Mouse (Mus musculus) liver, embryonic 11.5 days (tissue): ENCODE data around the gene Slc6a16. TPM values are rescaled to one million over a fixed set of nuclear protein-coding genes. Genes with fewer than 3 reads are reported as not detected.

Experiments
- polyA plus RNA-seq: library from polyadenylated mRNA; unstranded; fragments of >200 nt; fragmentation: Nextera tagmentation; extraction: Ambion mirVana; gene quantifications from 2 replicates; pipeline ENCODE4 v1.2.1, GENCODE M21; 2014

Gene Slc6a16
- polyA plus RNA-seq, 1 experiment from 2014 or later = 0.19 TPM

Other genes starting within 250 kb of the Slc6a16 start
- gene Irf3, start 243.4 kb upstream of the Slc6a16 start, polyA plus RNA-seq = 76.2 and 88.4 TPM in 2 replicates
- 39.6 and 41.1 TPM in 2 replicates for gene Bcl2l12, start 242.4 kb upstream of the Slc6a16 start, polyA plus RNA-seq
- 37.5 and 40.1 TPM in 2 replicates for gene Scaf1, start 224.7 kb upstream of the Slc6a16 start, polyA plus RNA-seq
- gene Rras, start 223.1 kb upstream of the Slc6a16 start, polyA plus RNA-seq = 19.3 and 21.6 TPM in 2 replicates
- 7.3 and 8.7 TPM in 2 replicates for gene Prr12, start 188.2 kb upstream of the Slc6a16 start, polyA plus RNA-seq
- gene Nosip, start 178.7 kb upstream of the Slc6a16 start, polyA plus RNA-seq = 60.9 and 63.0 TPM in 2 replicates
- gene Prrg2, start 178.4 kb upstream of the Slc6a16 start, polyA plus RNA-seq = 12.0 and 12.4 TPM in 2 replicates
- gene Rcn3, start 148.9 kb upstream of the Slc6a16 start, polyA plus RNA-seq = 146 and 163 TPM in 2 replicates
- 33.2 and 33.8 TPM in 2 replicates for gene Fcgrt, start 137.2 kb upstream of the Slc6a16 start, polyA plus RNA-seq
- 2,085 and 2,209 TPM in 2 replicates for gene Rps11, start 116.6 kb upstream of the Slc6a16 start, polyA plus RNA-seq
- gene Rpl13a, start 112.3 kb upstream of the Slc6a16 start, polyA plus RNA-seq = 1,710 and 1,879 TPM in 2 replicates
- 0.41 and 1.1 TPM in 2 replicates for gene Gm45713, start 104.9 kb upstream of the Slc6a16 start, polyA plus RNA-seq
- gene Flt3l, start 104.7 kb upstream of the Slc6a16 start, polyA plus RNA-seq = 9.7 and 10.5 TPM in 2 replicates
- gene Pih1d1, start 86.8 kb upstream of the Slc6a16 start, polyA plus RNA-seq = 86.2 and 87.7 TPM in 2 replicates
- gene Aldh16a1, start 86.5 kb upstream of the Slc6a16 start, polyA plus RNA-seq = 56.0 and 60.6 TPM in 2 replicates
- gene Slc17a7, start 77.1 kb upstream of the Slc6a16 start, polyA plus RNA-seq = 0.57 and 0.74 TPM in 2 replicates
- gene Gfy, start 61.5 kb upstream of the Slc6a16 start, polyA plus RNA-seq = not detected in 2 replicates
- gene Pth2, start 60.1 kb upstream of the Slc6a16 start, polyA plus RNA-seq = not detected in 2 replicates
- gene Ccdc155, start 36.2 kb upstream of the Slc6a16 start, polyA plus RNA-seq = 0.17 and 0.53 TPM in 2 replicates
- 2.8 TPM in 2 replicates for gene Dkkl1, start 28.9 kb upstream of the Slc6a16 start, polyA plus RNA-seq
- 69.3 and 75.9 TPM in 2 replicates for gene Tead2, start 25.3 kb upstream of the Slc6a16 start, polyA plus RNA-seq
- 14.4 and 19.5 TPM in 2 replicates for gene Cd37, start 2.0 kb upstream of the Slc6a16 start, polyA plus RNA-seq
- gene Slc6a21, start 36.4 kb downstream of the Slc6a16 start, polyA plus RNA-seq = not detected in 2 replicates
- 2.3 and 3.9 TPM in 2 replicates for gene Trpm4, start 92.7 kb downstream of the Slc6a16 start, polyA plus RNA-seq
- gene Hrc, start 94.2 kb downstream of the Slc6a16 start, polyA plus RNA-seq = 0.12 and 0.30 TPM in 2 replicates
- gene Ppfia3, start 125.9 kb downstream of the Slc6a16 start, polyA plus RNA-seq = 2.0 and 2.1 TPM in 2 replicates
- gene Lin7b, start 129.5 kb downstream of the Slc6a16 start, polyA plus RNA-seq = 0.35 TPM in 1 of 2 replicates, not detected in the other
- 51.6 and 64.4 TPM in 2 replicates for gene Snrnp70, start 154.7 kb downstream of the Slc6a16 start, polyA plus RNA-seq
- 0.18 TPM in 1 of 2 replicates, not detected in the other for gene Kcna7, start 164.6 kb downstream of the Slc6a16 start, polyA plus RNA-seq
- gene Ntf5, start 172.6 kb downstream of the Slc6a16 start, polyA plus RNA-seq = 2.0 and 2.5 TPM in 2 replicates
- 0.26 TPM in 1 of 2 replicates, not detected in the other for gene Lhb, start 179.7 kb downstream of the Slc6a16 start, polyA plus RNA-seq
- 21.4 and 23.7 TPM in 2 replicates for gene Gys1, start 193.8 kb downstream of the Slc6a16 start, polyA plus RNA-seq
- 240 and 250 TPM in 2 replicates for gene Ruvbl2, start 197.0 kb downstream of the Slc6a16 start, polyA plus RNA-seq
- 6,297 and 6,318 TPM in 2 replicates for gene Ftl1, start 218.8 kb downstream of the Slc6a16 start, polyA plus RNA-seq
- 190 and 212 TPM in 2 replicates for gene Bax, start 225.8 kb downstream of the Slc6a16 start, polyA plus RNA-seq
- gene Tulp2, start 240.8 kb downstream of the Slc6a16 start, polyA plus RNA-seq = 2.3 and 3.2 TPM in 2 replicates
- gene Gm45808, start 245.7 kb downstream of the Slc6a16 start, polyA plus RNA-seq = not detected in 2 replicates
- 4.9 and 5.8 TPM in 2 replicates for gene Dhdh, start 247.7 kb downstream of the Slc6a16 start, polyA plus RNA-seq